Mouse (Mus musculus): ENCODE results near the gene Cd6.

The Cd6 gene

DNA sequence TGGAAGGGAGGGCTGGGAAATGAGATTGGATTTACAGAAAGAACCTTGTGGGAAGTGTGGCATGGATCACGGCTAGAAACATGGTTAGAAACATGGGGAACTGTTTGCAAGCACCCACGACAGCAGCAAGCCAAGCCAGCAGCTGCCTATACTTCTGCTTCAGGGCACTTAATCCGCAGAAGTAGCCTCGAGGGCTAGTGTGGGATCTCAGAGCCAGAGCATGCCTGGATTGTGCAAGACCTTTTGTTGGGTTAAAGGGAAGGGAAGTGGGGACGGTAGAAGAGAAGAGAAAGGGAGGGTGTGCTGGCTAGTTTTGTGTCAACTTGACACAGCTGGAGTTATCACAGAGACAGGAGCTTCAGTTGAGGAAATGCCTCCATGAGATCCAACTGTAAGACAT, 26.1 kb downstream of the Cd6 start:
- no peak for DNase-seq (ENCODE audit: low read depth, low spot score)

DNA sequence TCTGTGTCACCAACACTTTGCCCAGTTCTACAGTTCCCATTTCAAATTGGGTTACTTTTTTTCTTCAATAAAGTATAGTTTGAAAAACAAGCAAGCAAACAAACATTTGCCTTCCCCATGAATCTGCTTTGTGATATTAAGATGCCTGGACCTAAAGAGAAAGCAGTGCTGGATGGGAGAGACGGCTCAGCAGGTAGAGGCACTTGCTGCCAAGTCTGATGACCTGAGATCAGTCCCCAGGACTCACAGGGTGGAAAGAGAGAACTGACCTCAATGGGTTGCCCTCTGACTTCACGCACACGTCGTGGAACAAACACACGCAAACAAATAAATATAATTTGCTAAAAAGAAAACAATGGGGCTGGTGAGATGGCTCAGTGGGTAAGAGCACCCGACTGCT, 28.0 kb downstream of the Cd6 start:
- DNase-seq (ENCODE audit: low read depth, low spot score): no peak

DNA sequence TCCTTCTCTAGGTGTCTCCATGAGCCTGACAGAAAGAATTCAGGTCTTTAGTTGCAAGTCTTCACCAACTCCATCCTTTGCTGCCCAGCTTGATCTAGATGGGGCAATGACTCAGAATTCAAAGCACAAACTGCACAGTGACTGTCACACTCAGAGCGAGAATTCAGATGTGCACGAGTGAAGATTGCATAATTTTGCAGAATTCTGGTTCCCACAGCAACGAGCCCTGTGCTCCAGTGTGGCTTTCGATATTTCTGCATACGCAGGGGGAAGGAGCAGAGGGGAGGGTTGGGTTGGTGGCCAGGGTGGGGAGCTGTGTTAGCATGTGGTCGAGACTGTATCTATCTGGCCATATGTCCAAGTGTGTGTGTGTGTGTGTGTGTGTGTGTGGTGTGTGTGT, 28.8 kb downstream of the Cd6 start:
- no peak for DNase-seq (ENCODE audit: low read depth, low spot score)

DNA sequence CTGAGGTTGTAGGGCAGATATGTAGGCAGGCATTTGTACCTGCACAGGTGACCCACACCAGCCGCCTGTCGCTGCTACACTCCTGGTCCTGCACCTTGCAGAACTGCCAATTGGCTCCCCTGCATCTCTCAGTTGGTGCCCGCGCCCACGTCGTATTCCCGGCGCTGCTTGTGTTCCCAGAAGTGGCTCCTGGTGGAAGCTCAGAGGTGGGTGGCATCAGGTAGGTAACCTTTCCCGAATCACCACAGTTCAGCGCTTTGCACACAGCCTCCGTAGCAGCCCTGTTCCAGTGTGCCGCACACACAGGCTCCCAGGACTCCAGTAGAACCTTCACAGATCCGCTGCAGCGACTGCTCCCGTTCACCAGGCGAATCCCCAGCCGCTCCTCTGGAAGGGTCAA, 30.7 kb downstream of the Cd6 start:
- DNase-seq (ENCODE audit: low read depth, low spot score): no peak

DNA sequence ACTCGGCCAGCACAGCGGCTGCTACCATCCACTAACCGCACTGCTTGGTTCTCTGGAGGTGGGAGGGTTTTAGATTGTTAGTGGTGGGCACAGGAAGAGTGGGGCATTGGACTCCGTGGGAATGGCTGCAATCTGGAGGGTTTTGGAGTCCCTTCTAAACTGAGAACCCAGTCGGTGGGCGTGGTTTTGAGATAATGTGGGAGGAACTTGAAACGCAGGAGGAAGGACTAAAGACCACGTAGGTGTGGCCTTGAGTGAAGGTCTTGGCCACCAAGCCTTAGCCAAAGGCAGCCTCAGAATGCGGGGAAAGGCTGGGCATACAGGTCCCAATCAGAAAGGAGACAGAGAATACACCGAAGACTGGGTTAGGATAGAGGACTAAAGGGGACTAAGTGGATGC, 31.3 kb downstream of the Cd6 start:
- no peak for DNase-seq (ENCODE audit: low read depth, low spot score)

DNA sequence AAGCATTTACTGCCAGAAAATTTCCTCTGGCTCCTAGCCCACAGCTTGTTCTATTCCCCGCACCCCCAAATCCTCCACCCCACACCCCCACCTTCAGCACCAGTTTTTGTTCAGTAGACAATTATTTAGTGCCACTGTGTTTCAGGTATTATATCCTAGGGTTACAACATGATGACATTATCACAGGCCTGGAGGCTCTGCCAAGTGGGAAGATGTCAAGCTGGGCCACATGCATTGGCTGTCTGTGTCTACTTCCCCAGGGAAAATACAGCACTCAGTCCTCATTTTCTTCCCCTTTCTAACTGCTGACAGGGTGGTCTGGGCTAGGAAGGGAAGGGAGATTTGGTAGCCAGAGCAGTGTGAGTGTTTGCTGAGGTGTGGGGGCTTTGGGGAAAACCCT, 34.9 kb downstream of the Cd6 start:
- no peak for DNase-seq (ENCODE audit: low read depth, low spot score)

DNA sequence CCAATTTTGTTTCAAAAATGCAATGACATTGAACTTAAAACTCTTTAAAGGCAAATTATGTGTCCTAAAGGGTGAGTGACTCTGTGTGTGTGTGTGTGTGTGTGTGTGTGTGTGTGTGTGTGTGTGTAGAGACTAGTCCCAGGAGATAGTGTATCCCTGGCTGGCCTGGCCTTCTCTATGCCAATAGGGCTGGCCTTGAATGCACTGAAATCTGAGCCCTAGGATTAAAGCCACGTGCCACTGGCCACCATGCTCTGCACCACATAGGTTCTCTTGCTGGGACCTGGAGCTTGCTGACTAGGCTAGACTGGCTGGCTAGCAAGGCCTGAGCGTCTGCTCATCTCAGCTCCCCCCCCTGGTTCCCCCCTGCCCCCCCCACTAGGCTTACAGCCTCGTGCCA, 36.8 kb downstream of the Cd6 start:
- DNase-seq (ENCODE audit: low read depth, low spot score): no peak

DNA sequence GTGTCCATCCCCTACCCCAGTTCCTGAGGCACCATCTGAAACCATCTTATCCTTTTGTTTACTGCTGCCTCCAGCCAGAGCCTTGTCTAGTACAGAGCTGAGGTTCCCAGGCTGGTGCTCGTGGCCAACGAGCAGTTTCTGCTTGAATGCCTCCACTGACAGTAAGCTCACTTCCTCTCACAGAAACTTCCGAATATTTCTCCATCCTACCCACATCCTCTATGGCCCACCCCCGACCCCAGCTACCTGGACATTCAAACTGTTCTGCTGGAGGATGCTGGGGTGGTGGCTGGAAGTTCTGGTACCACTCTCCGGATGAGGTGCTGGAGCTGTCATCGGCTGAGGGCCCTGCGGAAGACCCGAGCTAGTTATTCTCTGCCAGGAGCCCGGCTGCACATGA, 39.5 kb downstream of the Cd6 start:
- DNase-seq (ENCODE audit: low read depth, low spot score): no peak

DNA sequence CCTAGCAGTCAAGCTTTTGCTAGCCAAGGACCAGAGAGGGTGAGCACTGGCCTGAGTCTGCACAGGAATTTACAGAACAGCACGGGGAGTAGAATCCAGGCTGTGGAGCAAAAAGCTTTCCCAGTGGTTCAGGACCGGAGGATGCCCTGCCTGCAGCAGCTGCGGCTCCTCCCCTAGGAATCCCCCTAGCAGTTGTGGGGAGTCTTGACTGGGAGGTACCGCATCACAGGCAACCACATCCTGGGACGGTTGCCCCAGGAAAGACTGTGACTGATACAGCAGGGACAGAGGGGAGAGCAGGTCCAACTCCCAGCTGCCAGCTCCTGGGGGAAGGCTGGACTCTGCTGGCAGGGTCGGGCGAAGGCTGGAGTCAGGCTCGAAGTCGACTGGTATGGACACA, 41.6 kb downstream of the Cd6 start:
- DNase-seq (ENCODE audit: low read depth, low spot score): no peak

DNA sequence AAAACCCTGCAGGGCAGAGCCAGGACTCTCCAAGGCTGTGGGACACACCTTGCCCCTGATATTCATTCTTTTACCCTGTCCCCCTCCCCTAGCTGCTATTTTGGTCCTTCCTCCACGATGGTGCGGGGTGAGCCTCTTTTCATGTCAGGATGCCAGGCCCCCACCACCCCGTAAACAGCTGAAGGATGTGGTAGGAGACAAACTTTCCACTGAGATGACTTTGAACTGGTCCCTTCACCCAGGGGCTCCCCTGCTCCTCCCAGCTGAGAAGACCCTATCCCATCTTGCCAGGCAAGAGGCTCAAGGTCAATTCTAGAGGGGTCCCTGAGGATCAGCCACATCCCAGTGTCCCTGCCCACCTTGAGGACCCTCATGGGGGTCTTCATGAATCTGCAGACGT, 42.5 kb downstream of the Cd6 start:
- DNase-seq (ENCODE audit: low read depth, low spot score): no peak

DNA sequence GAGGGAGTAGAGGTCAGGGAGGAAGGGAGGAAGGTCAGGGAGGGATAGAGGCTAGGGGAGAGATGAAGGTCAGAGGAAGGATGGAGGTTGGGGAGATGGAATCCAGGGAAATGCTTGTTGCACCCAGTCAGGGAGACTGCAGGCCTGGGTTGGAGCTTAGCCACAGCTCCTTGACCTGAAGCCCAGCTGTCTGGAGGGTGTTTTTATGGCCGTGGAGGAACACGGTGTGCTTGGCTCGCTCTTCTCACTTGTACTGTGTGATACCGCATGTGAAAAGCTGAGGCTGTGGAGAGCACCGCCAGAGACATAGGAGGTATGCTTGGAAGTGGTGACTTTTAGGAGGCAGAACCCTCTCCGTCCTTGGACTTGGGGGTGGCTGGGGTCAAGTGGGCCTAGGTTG, 43.1 kb downstream of the Cd6 start:
- DNase-seq (ENCODE audit: low read depth, low spot score): no peak

DNA sequence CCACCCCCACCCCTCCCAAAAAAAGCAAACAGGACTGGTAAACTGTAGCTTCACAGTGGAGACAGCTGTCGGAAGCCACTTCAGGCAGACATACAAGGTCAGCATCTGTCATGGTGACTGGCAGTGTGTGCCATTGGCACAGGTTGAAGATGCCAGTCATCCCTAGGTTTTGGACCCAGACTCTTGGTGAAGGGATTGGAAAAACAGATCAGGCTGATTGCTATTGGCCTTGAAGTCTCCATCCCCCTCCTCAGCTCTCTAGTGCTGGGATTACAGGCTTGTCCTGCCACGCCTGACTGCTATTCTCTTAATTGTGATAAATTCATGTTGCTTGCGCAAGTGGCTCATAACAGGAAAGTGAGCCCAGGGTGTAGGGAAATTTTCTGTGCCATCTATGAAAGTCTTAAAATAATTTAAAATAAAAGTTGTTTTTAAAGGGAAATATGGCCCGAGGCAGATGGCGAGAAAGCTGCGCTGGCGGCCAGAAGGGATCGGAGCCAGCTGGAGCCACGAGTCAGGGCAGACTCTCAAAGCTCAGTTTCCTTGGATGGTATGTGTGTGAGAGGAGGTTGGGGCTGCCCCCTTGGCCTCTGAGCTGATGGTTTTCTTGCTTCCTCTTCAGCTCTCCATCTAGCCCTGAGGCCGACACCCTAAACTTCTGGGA, 44.9 kb downstream of the Cd6 start:
- no peak for DNase-seq (ENCODE audit: low read depth, low spot score)

DNA sequence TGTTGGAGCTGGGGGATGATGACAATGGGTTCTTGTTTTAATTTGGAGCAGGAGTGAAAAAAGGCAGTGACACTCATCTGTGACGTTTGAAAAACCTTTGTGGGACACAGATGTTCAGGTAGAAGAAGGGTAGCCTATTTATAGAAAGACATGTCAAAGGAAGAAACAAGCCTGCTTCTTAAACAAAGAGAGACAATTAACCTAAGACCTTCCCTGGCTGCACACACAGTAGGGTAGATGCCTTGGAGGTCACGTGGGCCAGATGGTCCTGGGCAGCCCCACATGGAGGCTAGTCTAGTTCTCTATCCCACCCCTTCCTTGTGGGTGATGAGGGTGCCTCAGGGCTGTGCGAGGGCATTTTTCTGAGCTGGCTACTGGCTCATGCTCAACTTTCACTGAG, 45.8 kb downstream of the Cd6 start:
- DNase-seq (ENCODE audit: low read depth, low spot score): no peak

DNA sequence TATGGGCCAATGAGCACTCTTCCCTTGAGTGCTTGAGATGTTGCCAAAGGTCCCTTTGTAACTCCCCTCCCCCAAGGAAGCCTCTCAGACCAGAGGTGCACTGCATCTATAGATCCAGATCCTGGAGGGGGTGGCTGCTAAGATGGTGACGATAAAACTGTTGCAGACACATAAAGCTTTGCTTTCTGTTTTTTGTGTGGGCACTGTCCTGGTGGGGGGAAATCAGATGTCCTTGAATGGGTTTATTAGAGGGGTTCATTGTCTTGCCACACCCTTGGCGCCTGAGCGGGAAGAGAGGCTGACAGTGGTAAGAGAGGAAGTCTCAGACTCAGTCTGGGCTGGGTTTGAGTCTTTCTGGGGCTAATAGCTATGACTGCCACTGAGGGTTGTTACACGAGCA, 46.7 kb downstream of the Cd6 start:
- DNase-seq (ENCODE audit: low read depth, low spot score): no peak

DNA sequence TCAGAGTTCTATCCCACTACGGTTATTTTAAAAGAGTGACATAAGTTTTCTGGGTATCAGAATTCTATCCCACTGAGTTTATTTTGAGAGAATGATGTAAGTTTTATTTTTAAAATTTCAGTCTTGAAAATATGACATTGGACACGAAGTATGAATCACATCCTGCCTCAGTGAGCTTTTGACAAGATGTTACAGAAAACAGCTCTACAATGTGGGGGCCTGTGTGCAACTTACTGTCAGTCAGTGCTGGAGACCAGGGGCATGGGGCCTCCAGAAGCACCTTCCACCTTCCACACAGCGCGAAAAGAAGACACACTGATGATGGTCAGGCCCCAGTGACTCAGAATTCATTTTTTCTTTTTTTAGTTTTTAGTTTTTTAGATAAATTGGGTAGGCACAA, 48.2 kb downstream of the Cd6 start:
- no peak for DNase-seq (ENCODE audit: low read depth, low spot score)

DNA sequence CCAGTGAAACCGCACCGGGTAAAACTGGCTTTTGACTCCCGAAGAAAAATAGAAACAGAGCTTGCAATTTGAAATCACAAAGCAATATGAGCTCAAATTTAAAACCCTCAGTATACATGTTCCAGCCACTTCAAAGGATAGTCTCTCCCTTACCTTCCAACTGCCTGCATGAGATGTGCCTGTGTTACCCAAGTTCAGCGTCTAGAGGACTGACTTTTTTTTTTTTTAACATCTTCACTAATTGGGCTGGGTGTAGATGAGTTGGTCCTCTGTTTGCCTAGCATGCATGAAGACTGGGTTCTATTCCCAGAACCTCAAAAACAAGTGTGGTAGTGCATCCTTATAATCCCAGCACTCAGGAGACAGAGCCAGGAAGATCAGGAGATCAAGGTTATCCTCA, 53.0 kb downstream of the Cd6 start:
- DNase-seq (ENCODE audit: low read depth, low spot score): no peak

DNA sequence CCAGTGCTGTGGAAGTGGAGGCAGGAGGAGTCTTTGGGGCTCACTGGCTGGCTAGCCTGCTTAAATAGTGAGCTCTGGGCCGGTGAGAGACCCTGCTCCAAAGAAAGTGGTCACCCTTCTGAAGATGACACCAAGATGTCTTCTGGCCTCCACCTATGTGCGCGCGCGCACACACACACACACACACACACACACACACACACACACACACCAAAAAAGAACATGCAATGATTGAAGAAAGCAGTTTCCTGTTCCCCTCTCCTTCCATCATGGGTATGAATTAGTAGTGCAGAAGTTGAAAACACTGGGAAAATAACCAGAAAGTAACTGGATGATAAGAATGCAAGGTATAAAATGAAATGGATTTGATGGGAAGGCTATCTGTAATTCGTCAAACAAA, 55.7 kb downstream of the Cd6 start:
- DNase-seq (ENCODE audit: low read depth, low spot score): no peak

DNA sequence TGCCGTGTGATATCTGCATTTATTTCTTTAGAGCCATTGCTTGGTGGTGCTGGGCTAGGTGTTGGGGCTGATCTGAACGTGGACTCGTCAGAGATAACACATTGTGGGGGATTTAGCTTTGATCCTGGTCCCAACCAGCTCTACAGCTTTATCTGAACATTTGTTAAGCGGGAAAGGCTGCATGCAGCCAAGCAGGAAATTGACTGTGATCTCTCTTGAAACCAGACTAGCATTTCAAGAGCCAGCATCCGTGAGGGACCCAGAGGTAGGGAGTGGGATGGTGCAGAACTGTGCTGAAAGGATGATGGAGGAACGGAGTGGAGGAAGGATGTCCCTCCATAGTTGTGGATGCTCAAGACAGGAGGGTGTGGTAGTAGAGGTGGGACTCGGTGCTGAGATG, 56.5 kb downstream of the Cd6 start:
- no peak for DNase-seq (ENCODE audit: low read depth, low spot score)

DNA sequence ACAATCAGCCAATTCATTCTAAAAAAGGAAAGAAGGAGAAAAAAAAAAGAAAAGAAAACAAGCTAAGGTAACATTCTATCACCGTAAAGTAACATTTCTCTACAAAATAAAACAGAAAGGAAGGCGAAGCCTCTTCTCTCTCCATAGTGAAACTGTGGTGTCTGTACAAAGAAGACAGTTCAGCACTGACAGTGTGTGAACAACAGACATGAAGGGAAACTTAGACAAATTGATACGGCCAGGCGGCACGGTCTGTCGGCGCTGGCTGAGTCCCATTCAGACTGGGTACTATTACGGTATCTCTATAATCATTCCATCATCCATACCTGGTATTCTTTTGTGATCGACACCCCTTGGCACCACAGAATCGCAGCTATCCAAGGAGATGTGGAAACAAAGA, 57.0 kb downstream of the Cd6 start:
- DNase-seq (ENCODE audit: low read depth, low spot score): no peak

DNA sequence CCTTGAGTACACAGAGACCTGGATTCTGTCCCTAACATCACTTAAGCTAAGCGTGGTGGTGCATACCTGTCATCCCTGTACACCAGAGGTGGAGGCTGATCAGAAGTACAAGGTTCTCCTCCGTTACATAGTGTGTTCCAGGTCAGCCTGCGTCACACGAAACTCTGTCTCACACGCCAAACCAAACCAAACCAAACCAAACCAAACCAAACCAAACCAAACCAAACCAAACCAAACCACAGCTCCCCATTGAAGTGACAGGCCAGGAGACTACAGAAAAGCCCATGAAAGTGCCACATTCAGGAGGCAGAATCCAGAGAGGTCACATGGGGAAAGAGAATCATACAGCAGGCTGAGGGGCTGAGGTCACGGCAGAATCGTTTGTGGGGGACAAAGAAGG, 57.9 kb downstream of the Cd6 start:
- DNase-seq (ENCODE audit: low read depth, low spot score): no peak

DNA sequence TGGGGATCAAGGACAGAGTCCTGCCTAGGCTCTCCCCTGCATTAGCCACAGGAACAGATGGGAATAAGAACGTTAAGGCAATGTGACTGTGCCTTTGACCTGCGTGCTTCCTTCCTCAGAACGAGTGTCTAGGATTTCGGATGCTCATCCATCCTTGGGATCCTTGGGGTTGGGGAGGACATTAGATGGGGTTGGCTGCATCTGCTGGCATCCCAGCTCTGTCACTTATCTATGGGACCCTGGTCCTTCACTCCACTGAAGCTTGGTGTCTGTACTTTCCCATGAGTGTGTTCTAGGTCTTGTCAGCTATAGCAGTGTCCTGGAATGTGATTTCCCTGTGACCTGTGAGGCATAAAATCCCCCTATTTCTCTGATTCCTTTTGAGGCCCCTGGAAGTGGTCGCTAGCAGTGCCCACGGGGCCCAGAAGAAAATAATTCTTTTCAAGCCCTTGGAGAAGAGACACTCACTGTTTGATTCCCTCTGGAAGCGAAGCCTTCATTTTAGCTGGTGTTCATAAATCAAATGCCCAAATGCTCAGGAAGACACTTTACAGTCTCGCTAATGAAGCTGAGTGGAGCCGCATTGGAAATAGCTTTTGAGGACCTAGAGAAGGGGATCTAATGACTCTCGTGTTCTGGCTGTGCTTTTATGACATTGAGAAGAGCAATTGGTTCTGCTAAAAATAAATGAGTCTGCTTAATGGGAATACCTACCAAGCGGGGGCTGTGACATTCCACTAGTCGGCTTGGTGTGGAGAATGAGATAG, 60.2 kb downstream of the Cd6 start:
- no peak for DNase-seq (ENCODE audit: low read depth, low spot score)

DNA sequence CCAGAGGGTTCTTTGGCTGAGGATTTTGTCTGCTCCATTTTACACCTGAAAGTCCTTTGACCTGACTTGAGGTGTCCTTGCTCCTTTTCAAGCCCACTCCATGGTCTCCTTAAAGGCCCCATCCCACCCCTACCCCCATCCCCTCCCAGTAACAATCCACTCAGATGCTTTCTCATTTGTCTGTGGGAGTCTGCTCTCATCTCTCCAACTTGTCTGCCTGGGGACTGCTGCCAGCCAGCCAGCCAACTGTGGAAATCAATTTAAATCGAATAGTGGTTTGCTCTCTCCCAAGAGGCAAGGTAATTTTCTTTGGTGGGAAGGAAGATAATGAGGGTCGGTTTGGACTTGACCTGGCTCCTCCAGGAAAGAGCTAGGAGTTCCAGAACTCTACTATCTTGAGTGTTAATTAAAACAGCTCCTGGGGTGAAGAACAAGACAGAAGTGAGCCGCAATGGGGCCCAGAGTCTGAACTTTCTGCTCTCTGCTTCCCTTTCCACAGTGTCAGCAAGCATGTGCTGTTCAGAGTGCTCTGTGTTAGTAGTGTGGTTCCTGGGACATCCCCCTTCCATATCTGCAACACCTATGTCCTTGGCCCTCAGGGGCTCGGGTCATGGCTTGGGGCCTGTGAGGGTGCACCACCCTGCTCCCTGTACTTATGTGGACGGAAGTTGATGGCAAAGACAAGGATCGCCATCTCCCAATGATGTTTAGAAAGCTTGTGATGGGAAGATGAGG, 61.0 kb downstream of the Cd6 start:
- no peak for DNase-seq (ENCODE audit: low read depth, low spot score)

DNA sequence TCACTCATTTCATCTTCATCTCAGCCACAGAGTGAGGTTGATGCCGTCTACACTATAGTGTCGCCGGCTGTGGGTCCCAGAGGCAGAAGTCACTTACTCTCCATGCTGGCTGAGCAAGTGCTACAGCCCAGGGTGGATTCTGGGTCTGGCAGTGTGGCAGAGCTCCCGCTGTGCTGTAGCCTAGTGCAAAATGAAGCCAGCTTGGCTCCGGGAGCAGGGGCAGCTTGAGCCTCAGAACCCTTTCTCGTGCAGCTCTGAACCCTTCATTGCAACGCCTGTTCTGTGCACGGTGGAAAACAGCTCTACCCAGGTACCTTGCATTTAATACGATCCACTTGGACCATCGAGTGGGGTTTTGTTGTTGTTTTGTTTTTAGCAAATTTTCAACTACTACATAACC, 62.2 kb downstream of the Cd6 start:
- DNase-seq (ENCODE audit: low read depth, low spot score): no peak
